Mouse (Mus musculus) neural tube, embryonic 12.5 days (tissue): ENCODE data around the gene Gm20532. TPM values are rescaled to one million over a fixed set of nuclear protein-coding genes. Genes with fewer than 3 reads are reported as not detected.

Experiments
- microRNA counts: library from miRNA; unstranded; fragments of <30 nt; microRNA quantifications from one replicate; lab custom pipeline; 2017
- microRNA-seq: library from miRNA; unstranded; fragments of <30 nt; microRNA quantifications from one replicate; pipeline ENCODE4, GENCODE M21; 2017
- polyA plus RNA-seq: library from polyadenylated mRNA; unstranded; fragments of >200 nt; fragmentation: Nextera tagmentation; extraction: Ambion mirVana; gene quantifications from 2 replicates; pipeline ENCODE4 v1.2.1, GENCODE M21; 2016

Gm20532 gene
- polyA plus RNA-seq, 1 experiment from 2014 or later = not detected

MicroRNAs within 50 kb of the gene (microRNA counts, 519-probe panel; counts per million panel counts)
- microRNA mmu-miR-126-3p (lab: Ali Mortazavi, UCI) (7,837 counts per million, percentile 97 among the panel's probes with 10 or more counts), microRNA mmu-miR-126-5p (lab: Ali Mortazavi, UCI) (3,538 counts per million, percentile 73 among the panel's probes with 10 or more counts)

Small RNA genes lying within 50 kb of the gene (microRNA-seq; reads per million reads assigned to microRNA genes)
- gene Mir126a (0.87 reads per million), gene Mir126b (not detected)

Other genes with a start within 250 kb of the Gm20532 start
- gene Dnlz, start 234.5 kb upstream of the Gm20532 start, polyA plus RNA-seq = 36.1 and 36.3 TPM in 2 replicates
- gene Card9, start 225.7 kb upstream of the Gm20532 start, polyA plus RNA-seq = 1.0 and 1.7 TPM in 2 replicates
- 33.4 and 34.6 TPM in 2 replicates for gene Snapc4, start 206.0 kb upstream of the Gm20532 start, polyA plus RNA-seq
- 177 and 180 TPM in 2 replicates for gene Entr1, start 197.3 kb upstream of the Gm20532 start, polyA plus RNA-seq
- gene Pmpca, start 197.3 kb upstream of the Gm20532 start, polyA plus RNA-seq = 113 and 115 TPM in 2 replicates
- 29.7 and 32.7 TPM in 2 replicates for gene Inpp5e, start 177.4 kb upstream of the Gm20532 start, polyA plus RNA-seq
- gene Sec16a, start 141.4 kb upstream of the Gm20532 start, polyA plus RNA-seq = 26.0 and 26.3 TPM in 2 replicates
- 44.7 and 48.2 TPM in 2 replicates for gene Notch1, start 70.0 kb upstream of the Gm20532 start, polyA plus RNA-seq
- 74.8 and 76.1 TPM in 2 replicates for gene Egfl7, start 6.6 kb upstream of the Gm20532 start, polyA plus RNA-seq
- gene Agpat2, start 17.8 kb downstream of the Gm20532 start, polyA plus RNA-seq = 7.1 TPM in 2 replicates
- 66.1 and 76.2 TPM in 2 replicates for gene Fam69b, start 41.8 kb downstream of the Gm20532 start, polyA plus RNA-seq
- gene Lcn4, start 84.6 kb downstream of the Gm20532 start, polyA plus RNA-seq = not detected in 2 replicates